Mouse (Mus musculus) CH12.LX (cell line): ENCODE measurements around the gene Asb18.

Source experiments
- CTCF ChIP-seq, 2 experiments: IDR thresholded peaks in 1 of 2; conservative IDR thresholded peaks in 1 of 2; 2 replicates each; pipeline ENCODE4 v1.5.1; 2011 to 2012; ENCODE audit warnings: low read depth in 2 of 2, low read length in 2 of 2, improper control_type of control experiment in 1 of 2, inconsistent platforms in 1 of 2, mild to moderate bottlenecking in 1 of 2, moderate library complexity in 1 of 2
- E2F4 ChIP-seq: IDR thresholded peaks from 2 replicates; pipeline ENCODE4 v1.6.1; 2011; ENCODE audit warnings: low read depth, low read length, improper control_type of control experiment; ENCODE audit not compliant: insufficient replicate concordance
- EP300 ChIP-seq: IDR thresholded peaks from 2 replicates; pipeline ENCODE4 v1.6.1; 2011; ENCODE audit warnings: low read length, improper control_type of control experiment
- MAFK ChIP-seq: IDR thresholded peaks from 2 replicates; pipeline ENCODE4 v1.6.1; 2011; ENCODE audit warnings: low read length, improper control_type of control experiment; ENCODE audit not compliant: insufficient replicate concordance
- MAX ChIP-seq: IDR thresholded peaks from 2 replicates; pipeline ENCODE4 v1.6.1; 2011; ENCODE audit warnings: low read length, improper control_type of control experiment
- POLR2A ChIP-seq: IDR thresholded peaks from 2 replicates; pipeline ENCODE4 v1.6.1; 2011; ENCODE audit warnings: low read depth, mild to moderate bottlenecking, improper control_type of control experiment, low read length

- TF ChIP-seq EP300 = no peak
- no peak for TF ChIP-seq POLR2A
- no peak for TF ChIP-seq MAX
- TF ChIP-seq E2F4 = no peak
- no peak for TF ChIP-seq MAFK
- TF ChIP-seq CTCF (conservative IDR thresholded peaks at IDR 0.05 in 1 of 2, IDR thresholded peaks at IDR 0.05 in 1 of 2; ENCODE audit: low read depth in 2 of 2, low read length in 2 of 2) = no peak
Observed at GRCm38 (mm10) chr1:89968111-89968851, 46.2 kb downstream of the Asb18 start.
